Mouse (Mus musculus): ENCODE results near the gene Noa1. TPM values are rescaled to one million over a fixed set of nuclear protein-coding genes. Genes with fewer than 3 reads are reported as not detected.
A peak's percentile ranks its signal among the peaks of the same experiment; 100 is the strongest.

The Noa1 gene
- polyA plus RNA-seq, 2 experiments = 19.6 to 25.9 TPM

DNA sequence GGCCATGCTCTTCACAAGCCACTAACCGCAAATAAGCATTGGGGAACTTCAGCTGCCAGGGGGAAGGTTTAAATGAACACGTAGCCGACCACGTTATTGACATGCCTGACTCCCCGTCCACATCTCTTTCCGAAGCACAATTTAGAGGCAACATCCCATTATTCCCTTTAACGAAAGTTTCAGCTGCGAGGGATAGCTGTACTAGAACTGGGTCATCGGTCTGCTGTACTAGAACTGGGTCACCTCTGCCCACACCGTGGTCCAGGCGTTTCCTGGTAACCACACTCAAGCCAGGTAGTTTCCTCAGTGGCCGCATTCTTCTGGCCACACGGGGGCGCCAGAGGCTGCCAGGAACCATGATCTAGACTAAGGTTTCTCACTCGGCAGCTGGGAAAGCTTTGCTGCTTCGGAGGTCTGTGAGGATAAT lies 44.5 kb upstream of the Noa1 start:
- Histone ChIP-seq H3K9ac (ENCODE audit: low read depth, low read length, severe bottlenecking) (no peak overlapping the region), H3K4me1 (ENCODE audit: control insufficient read depth, insufficient read depth, low read length) (peaks cover 31% of the 10 kb centered on the region), H3K27ac (replicated peaks; ENCODE audit: low read depth, low read length) (no peak overlapping the region), H3K4me3 (replicated peaks; ENCODE audit: low read length) (peak overlapping the region; percentile 11), H3K27me3 (ENCODE audit: control insufficient read depth, insufficient read depth, low read length) (no peaks in the 10 kb centered on the region), H3K36me3 (ENCODE audit: control insufficient read depth, insufficient read depth, low read length) (peaks cover 9% of the 10 kb centered on the region), H3K4me2 (replicated peaks; ENCODE audit: low read depth, low read length, severe bottlenecking) (peak overlapping the region; percentile 42), H3K9me3 (ENCODE audit: control insufficient read depth, low read length) (no peaks in the 10 kb centered on the region)
- WGBS = 3% methylated on average over 16 of the region's 16 CpGs
- no peak for TF ChIP-seq POLR2A (IDR thresholded peaks at IDR 0.05; ENCODE audit: borderline replicate concordance, extremely low read depth, insufficient read depth, insufficient read length)
- DNase-seq (ENCODE audit: low spot score) (peak; percentile 91), ATAC-seq (ENCODE audit: low FRiP score, low read depth) (peak; percentile 75)

DNA sequence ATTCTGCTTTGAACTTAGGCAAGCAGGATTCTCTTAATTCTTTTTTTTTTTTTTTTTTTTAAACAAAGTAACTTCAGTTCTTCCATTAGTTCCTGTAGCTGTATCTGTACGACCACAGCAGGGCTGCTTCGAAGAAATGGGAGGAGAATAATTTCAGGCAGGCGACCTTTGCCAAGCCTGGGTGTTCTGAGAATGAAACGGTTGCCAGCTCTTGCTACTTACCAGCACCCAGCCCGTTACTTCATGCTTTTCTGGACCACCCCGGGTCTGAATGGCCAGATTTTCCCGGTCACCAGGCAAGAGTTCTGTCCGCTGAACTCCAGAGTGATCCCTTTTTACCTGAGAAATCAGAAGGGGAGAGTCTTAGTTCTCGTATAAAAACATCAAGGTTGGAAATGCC lies 41.8 kb upstream of the Noa1 start:
- H3K27ac ChIP-seq (replicated peaks; ENCODE audit: low read depth, low read length) = no peak overlapping the region
- H3K4me1 ChIP-seq (ENCODE audit: control insufficient read depth, insufficient read depth, low read length) = peaks cover 18% of the 10 kb centered on the region
- no peak for TF ChIP-seq POLR2A (IDR thresholded peaks at IDR 0.05; ENCODE audit: borderline replicate concordance, extremely low read depth, insufficient read depth, insufficient read length)
- H3K9ac ChIP-seq (ENCODE audit: low read depth, low read length, severe bottlenecking) = no peak overlapping the region
- peaks cover 36% of the 10 kb centered on the region for H3K36me3 ChIP-seq (ENCODE audit: control insufficient read depth, insufficient read depth, low read length)
- H3K9me3 ChIP-seq (ENCODE audit: control insufficient read depth, low read length) = no peaks in the 10 kb centered on the region
- WGBS = 66% methylated on average over 9 of the region's 9 CpGs
- no peak for DNase-seq (ENCODE audit: low spot score)
- no peak overlapping the region for H3K4me2 ChIP-seq (replicated peaks; ENCODE audit: low read depth, low read length, severe bottlenecking)
- no peaks in the 10 kb centered on the region for H3K27me3 ChIP-seq (ENCODE audit: control insufficient read depth, insufficient read depth, low read length)
- ATAC-seq (ENCODE audit: low FRiP score, low read depth) = no peak
- no peak overlapping the region for H3K4me3 ChIP-seq (replicated peaks; ENCODE audit: low read length)

- peaks cover 49% of the 10 kb centered on the region for H3K36me3 ChIP-seq (ENCODE audit: control insufficient read depth, insufficient read depth, low read length)
- 91% methylated on average over 15 of the region's 15 CpGs for WGBS
- H3K4me3 ChIP-seq (replicated peaks; ENCODE audit: low read length) = no peak overlapping the region
- no peaks in the 10 kb centered on the region for H3K9me3 ChIP-seq (ENCODE audit: control insufficient read depth, low read length)
- no peak for TF ChIP-seq POLR2A (IDR thresholded peaks at IDR 0.05; ENCODE audit: borderline replicate concordance, extremely low read depth, insufficient read depth, insufficient read length)
- H3K27ac ChIP-seq (replicated peaks; ENCODE audit: low read depth, low read length) = no peak overlapping the region
- DNase-seq (ENCODE audit: low spot score) (no peak), ATAC-seq (ENCODE audit: low FRiP score, low read depth) (no peak)
- no peak overlapping the region for H3K4me2 ChIP-seq (replicated peaks; ENCODE audit: low read depth, low read length, severe bottlenecking)
- H3K27me3 ChIP-seq (ENCODE audit: control insufficient read depth, insufficient read depth, low read length) = no peaks in the 10 kb centered on the region
- H3K4me1 ChIP-seq (ENCODE audit: control insufficient read depth, insufficient read depth, low read length) = peaks cover 5% of the 10 kb centered on the region
- no peak overlapping the region for H3K9ac ChIP-seq (ENCODE audit: low read depth, low read length, severe bottlenecking)
Measured at GRCm38 (mm10) chr5:77349971-77350658, 40.2 kb upstream of the Noa1 start.

- Histone ChIP-seq H3K27ac (replicated peaks; ENCODE audit: low read depth, low read length) (no peak overlapping the region), H3K4me1 (ENCODE audit: control insufficient read depth, insufficient read depth, low read length) (no peaks in the 10 kb centered on the region), H3K4me3 (replicated peaks; ENCODE audit: low read length) (no peak overlapping the region), H3K4me2 (replicated peaks; ENCODE audit: low read depth, low read length, severe bottlenecking) (no peak overlapping the region), H3K9me3 (ENCODE audit: control insufficient read depth, low read length) (no peaks in the 10 kb centered on the region), H3K36me3 (ENCODE audit: control insufficient read depth, insufficient read depth, low read length) (peaks cover 62% of the 10 kb centered on the region), H3K9ac (ENCODE audit: low read depth, low read length, severe bottlenecking) (no peak overlapping the region), H3K27me3 (ENCODE audit: control insufficient read depth, insufficient read depth, low read length) (no peaks in the 10 kb centered on the region)
- DNase-seq (ENCODE audit: low spot score) (no peak), ATAC-seq (ENCODE audit: low FRiP score, low read depth) (no peak)
- no peak for TF ChIP-seq POLR2A (IDR thresholded peaks at IDR 0.05; ENCODE audit: borderline replicate concordance, extremely low read depth, insufficient read depth, insufficient read length)
- WGBS = 93% methylated on average over 8 of the region's 8 CpGs
Measured at GRCm38 (mm10) chr5:77348901-77349300, 39.0 kb upstream of the Noa1 start.

GRCm38 (mm10) chr5:77340033-77340432 lies 30.1 kb upstream of the Noa1 start:
- no peaks in the 10 kb centered on the region for H3K27me3 ChIP-seq (ENCODE audit: control insufficient read depth, insufficient read depth, low read length)
- 86% methylated on average over 4 of the region's 4 CpGs for WGBS
- DNase-seq (ENCODE audit: low spot score) = no peak

More at GRCm38 (mm10) chr5:77340033-77340432, 30.1 kb upstream of the Noa1 start:
- H3K4me3 ChIP-seq (replicated peaks; ENCODE audit: low read length) = no peak overlapping the region
- peaks cover 97% of the 10 kb centered on the region for H3K36me3 ChIP-seq (ENCODE audit: control insufficient read depth, insufficient read depth, low read length)
- ATAC-seq (ENCODE audit: low FRiP score, low read depth) = no peak
- no peaks in the 10 kb centered on the region for H3K9me3 ChIP-seq (ENCODE audit: control insufficient read depth, low read length)
- no peak overlapping the region for H3K9ac ChIP-seq (ENCODE audit: low read depth, low read length, severe bottlenecking)
- no peaks in the 10 kb centered on the region for H3K4me1 ChIP-seq (ENCODE audit: control insufficient read depth, insufficient read depth, low read length)
- H3K4me2 ChIP-seq (replicated peaks; ENCODE audit: low read depth, low read length, severe bottlenecking) = no peak overlapping the region
- H3K27ac ChIP-seq (replicated peaks; ENCODE audit: low read depth, low read length) = no peak overlapping the region
- no peak for TF ChIP-seq POLR2A (IDR thresholded peaks at IDR 0.05; ENCODE audit: borderline replicate concordance, extremely low read depth, insufficient read depth, insufficient read length)
